Mouse (Mus musculus): Measurements from ENCODE around the gene Abhd4.

The Abhd4 gene

GRCm38 (mm10) chr14:54253741-54254291, at the start of gene Abhd4, which contains the start of gene Dad1:
Abhd4 (plus strand) TSS chr14:54254188.
Dad1 (minus strand) TSS chr14:54254104.
- DNase-seq (ENCODE audit: low spot score in 2 of 2), result peak; percentile 98

- no peak for DNase-seq (ENCODE audit: low spot score in 2 of 2)
Measured at GRCm38 (mm10) chr14:54204311-54204710, 49.7 kb upstream of the Abhd4 start.

DNA sequence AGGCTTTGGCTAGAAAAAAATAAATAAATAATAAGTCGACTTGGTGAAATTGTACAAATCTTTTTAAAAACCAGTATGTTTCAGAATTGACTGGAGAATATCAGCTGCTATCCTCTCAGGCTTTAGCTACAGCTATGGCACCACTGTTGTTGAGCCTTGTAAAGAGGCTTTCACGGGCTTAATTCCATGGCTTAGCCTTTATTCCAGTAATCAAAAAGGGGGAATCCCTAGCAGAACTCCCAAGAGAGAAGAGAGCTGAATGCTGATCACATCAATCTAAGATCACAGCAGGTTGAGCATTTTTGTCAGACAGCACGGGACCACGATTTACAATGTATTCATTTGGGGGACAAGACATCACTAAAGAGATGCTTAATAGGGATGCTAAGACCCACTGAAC, 49.2 kb upstream of the Abhd4 start:
- no peak for DNase-seq (ENCODE audit: low spot score in 2 of 2)

DNA sequence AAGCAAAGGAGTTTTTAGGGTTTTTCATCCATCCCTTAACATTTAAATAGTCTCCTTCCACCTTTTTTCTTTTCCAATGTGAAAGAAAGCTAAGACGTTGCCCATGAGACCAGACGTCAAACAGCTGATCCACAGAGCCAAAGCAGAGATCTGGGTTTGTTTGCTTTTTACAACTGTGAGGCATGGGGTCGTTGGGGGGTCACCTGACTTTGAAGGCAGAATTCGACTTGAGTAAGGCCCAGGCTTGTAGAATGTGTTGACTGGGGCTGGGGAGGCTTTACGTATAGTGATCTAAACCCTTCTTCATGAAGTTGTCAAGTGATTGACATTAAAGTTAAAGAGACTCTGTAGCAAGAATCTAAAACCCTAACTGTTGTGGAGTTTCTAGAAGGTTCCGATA, 48.1 kb upstream of the Abhd4 start:
- DNase-seq (ENCODE audit: low spot score in 2 of 2), result no peak

DNA sequence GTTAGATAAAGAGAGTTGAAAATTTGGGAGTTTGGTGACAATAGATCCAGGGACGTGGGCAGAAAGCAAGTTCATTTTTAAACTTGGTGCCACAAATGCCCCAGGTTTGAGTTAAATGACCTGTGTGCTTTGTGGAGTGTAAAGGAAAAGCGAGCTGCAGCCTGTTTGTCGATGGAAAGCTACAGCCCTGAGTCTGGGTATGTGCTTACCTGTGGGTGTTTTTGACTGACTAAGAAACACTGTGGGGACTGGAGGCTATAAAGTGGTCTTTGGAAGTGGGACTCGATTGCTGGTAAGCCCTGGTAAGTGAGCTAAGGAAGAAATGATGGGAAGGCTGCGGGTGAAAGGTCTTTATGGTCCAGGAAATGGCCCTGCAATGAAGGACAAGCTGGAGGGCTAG, 47.7 kb upstream of the Abhd4 start:
- no peak for DNase-seq (ENCODE audit: low spot score in 2 of 2)

DNA sequence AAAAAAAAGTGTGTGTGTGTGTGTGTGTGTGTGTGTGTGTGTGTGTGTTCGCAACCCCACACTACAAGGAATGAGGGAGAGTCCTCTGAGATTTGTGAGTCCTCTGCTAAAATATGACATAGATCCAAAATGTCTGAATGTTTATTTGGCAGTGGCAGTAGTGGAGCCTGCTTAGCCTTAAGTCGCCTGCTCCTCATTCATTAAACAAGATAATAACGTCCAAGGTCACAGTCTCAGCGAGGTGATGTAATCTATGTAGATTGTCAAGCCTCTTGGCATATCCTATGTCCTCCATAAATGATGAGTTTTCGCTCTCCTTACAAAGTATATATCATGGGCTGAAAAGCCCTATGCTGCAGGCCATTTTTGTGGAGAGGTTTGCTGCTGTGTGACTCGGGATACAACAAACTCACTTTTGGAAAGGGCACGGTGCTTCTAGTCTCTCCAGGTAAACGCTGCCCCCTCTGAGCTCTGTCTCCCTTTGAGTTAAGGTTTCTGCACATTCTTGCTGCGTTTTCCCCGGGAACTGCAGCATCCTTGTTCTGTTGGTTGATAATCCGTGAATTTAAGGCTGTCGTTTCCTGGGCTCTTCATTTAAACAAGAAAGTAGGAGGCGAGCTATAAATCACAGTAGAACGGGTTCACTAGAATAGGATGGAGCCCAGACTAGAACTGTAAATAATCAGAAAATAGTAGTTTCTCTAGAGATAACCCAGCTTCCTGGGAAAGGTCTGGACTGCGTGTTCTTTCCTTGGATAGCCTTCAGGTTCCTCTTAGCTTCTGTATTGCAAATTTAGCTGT, 47.0 kb upstream of the Abhd4 start:
- no peak for DNase-seq (ENCODE audit: low spot score in 2 of 2)

DNA sequence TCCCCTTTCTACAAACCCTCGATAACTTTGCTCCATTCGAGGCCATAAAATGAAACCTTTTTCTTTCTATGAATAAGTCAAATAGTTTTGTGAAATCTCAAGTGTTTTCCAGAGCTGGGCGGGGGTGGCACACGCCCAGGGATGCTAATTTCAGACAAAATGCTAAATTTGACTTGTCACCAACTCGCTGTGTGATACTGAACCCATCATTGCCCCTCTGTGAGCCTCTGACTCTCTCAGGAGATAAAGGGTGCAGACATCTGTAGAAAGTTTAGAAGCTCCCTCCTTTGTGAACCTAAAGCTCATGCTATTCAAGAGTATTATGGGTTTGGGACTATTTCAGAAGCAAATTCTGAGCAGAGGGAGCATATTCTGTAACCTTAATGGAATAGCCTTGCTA, 46.1 kb upstream of the Abhd4 start:
- DNase-seq (ENCODE audit: low spot score in 2 of 2), result no peak

DNA sequence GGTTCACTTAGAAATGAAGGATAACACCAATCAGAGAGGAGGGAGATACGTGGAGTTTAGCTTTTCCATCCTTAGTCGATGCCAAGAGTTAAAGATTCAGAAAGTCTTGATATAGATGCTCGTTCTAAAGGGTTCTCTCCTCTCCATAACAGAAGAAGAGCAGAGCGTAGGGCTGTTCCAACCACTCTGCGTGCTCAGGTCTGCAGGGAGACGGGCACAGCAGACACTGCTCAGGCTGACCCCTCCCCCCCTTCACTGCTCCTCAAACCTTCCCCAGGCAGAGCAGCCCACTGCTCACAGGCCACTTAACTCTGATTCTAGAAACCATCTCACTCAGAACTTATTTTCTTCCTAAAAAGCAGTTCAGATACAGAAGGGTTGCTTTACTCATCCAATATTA, 45.2 kb upstream of the Abhd4 start:
- DNase-seq (ENCODE audit: low spot score in 2 of 2), result no peak

- DNase-seq (ENCODE audit: low spot score in 2 of 2), result no peak
Measured at GRCm38 (mm10) chr14:54209932-54210331, 44.1 kb upstream of the Abhd4 start.

DNA sequence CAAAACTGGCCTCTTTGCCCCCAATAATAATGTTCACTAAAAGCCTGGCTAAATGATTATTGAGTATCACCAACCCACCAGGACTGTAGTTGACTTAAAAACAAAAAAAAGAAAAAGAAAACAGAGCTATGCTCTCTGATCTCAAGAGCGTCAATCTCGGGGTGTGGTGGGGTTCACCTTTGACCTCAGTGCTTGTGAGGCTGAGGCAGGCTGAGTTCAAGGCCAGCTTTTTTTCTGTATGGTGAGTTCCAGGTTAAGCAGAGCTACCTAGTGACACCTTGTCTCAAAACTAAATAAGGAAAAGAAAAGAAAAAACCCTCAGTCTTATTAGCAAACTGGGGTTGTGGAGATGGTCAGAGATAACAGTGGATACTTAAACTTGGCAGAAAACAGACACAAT, 43.6 kb upstream of the Abhd4 start:
- no peak for DNase-seq (ENCODE audit: low spot score in 2 of 2)

GRCm38 (mm10) chr14:54211199-54211598, 42.8 kb upstream of the Abhd4 start:
- DNase-seq (ENCODE audit: low spot score in 2 of 2), result no peak

DNA sequence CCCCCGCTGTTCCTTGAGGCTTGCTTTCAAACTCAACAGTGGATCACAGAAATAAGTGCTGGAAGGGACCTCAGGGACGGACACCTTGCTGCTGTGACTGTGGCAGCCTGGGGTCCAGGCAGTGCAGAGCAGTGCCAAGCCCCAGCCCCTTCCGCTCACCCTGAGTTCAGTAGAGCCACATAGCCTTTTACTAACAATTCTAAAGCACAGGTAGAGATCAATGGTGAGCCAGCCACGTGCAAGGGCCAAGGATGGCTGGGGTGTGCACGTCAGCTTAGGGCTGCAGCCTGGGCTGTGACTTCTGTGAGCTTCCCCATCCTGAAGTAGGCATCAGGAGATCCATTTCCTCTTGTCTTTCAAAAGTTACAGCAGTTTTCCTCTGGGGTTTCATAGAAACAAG, 42.2 kb upstream of the Abhd4 start:
- no peak for DNase-seq (ENCODE audit: low spot score in 2 of 2)

GRCm38 (mm10) chr14:54213734-54214133, 40.3 kb upstream of the Abhd4 start:
- DNase-seq (ENCODE audit: low spot score in 2 of 2), result no peak

DNA sequence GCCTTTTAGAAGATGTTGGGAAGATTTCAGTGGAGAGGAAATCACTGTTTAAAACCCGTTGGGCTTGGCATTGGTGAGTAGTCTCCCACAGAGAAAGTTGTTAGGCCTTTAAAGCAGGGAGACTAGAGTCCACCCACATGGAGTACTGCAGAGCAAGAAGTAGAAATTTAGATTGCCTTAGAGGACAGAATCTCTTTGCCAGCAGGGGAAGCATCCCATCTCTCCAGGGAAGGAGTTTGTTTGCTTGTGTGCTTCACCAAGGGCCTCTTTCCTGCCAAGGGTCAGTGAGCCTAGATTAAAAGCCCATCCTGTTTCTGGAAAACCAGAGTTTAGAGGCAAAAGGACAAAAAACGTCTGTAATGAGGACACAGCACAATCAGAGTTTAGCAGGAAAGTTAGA, 39.5 kb upstream of the Abhd4 start:
- no peak for DNase-seq (ENCODE audit: low spot score in 2 of 2)

GRCm38 (mm10) chr14:54214901-54215300, 39.1 kb upstream of the Abhd4 start:
- DNase-seq (ENCODE audit: low spot score in 2 of 2), result no peak

DNA sequence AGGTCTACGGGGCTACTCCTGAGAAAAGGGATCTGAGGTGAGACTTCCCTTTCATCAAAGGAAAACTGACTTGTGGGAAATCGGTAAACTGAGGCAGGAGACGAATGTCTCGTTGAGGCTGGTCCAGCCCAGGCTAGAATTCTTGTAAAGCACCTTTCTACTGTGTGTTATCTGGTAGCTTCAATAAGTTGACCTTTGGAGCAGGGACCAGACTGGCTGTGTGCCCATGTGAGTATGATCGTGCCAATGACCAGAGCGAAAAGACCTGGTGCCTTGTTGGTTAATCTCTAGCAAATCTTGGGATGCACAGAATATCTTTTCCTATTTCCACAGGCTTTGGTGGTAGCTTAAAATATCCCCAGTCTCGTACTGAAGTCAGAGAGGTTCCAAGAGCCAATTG, 37.9 kb upstream of the Abhd4 start:
- DNase-seq (ENCODE audit: low spot score in 2 of 2), result no peak

- no peak for DNase-seq (ENCODE audit: low spot score in 2 of 2)
Measured at GRCm38 (mm10) chr14:54218233-54218632, 35.8 kb upstream of the Abhd4 start.

GRCm38 (mm10) chr14:54218721-54219120, 35.3 kb upstream of the Abhd4 start:
- DNase-seq (ENCODE audit: low spot score in 2 of 2), result no peak

GRCm38 (mm10) chr14:54219256-54219655, 34.7 kb upstream of the Abhd4 start:
- DNase-seq (ENCODE audit: low spot score in 2 of 2), result no peak

DNA sequence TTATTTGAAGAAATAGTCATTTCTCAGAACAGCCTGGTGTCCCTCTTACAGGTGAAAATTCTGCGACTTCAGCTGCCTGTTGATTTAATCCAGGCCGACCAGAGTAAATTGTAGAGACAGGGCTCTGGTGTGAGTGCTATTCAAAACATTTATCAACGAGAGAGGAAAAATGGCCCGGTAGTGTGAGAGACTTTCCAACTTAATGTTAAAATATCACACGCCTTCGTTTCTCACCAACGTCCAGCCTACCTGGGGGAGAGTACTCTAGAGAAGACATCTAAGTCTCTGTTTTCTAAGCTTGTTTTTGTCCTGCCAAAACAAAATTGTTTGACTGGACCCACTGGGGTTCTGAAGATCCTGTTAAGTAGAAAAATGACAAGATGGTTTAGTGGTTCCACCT, 34.1 kb upstream of the Abhd4 start:
- no peak for DNase-seq (ENCODE audit: low spot score in 2 of 2)

GRCm38 (mm10) chr14:54220726-54221494, 33.1 kb upstream of the Abhd4 start:
- no peak for DNase-seq (ENCODE audit: low spot score in 2 of 2)

GRCm38 (mm10) chr14:54221641-54222040, 32.3 kb upstream of the Abhd4 start:
- DNase-seq (ENCODE audit: low spot score in 2 of 2), result no peak

- DNase-seq (ENCODE audit: low spot score in 2 of 2), result no peak
Measured at GRCm38 (mm10) chr14:54222289-54222727, 31.7 kb upstream of the Abhd4 start.
